Mouse (Mus musculus) stomach, postnatal 0 days (tissue): ENCODE results near the gene Ltbp1.

Experiments
- CTCF ChIP-seq: IDR thresholded peaks from 2 replicates; pipeline ENCODE4 v1.5.1; 2016; ENCODE audit warnings: antibody characterized with exemption, low read depth, mild to moderate bottlenecking, moderate library complexity
- EP300 ChIP-seq: optimal IDR thresholded peaks from 2 replicates; pipeline ENCODE3; 2016; ENCODE audit warnings: antibody characterized with exemption

- TF ChIP-seq CTCF: no peak
- TF ChIP-seq EP300: no peak
These were observed 327.6 kb downstream of the Ltbp1 start for GRCm38 (mm10) chr17:75333011-75333410.
